Mouse (Mus musculus) MEL (cell line): ENCODE data around the gene Capn6. TPM values are rescaled to one million over a fixed set of nuclear protein-coding genes. Genes with fewer than 3 reads are reported as not detected.

ENCODE experiments used
- DNase-seq: peaks from one replicate; pipeline ENCODE4 v3.0.0; 2011; ENCODE audit warnings: low read depth, low spot score
- H3K27ac ChIP-seq: 2 replicates; pipeline ENCODE4 v1.5.1; 2012; ENCODE audit warnings: low read depth, mild to moderate bottlenecking, control low read depth, low read length, moderate library complexity; ENCODE audit not compliant: control insufficient read depth
- H3K27me3 ChIP-seq, 2 experiments: fragments of 150-350 bp in 1 of 2; sonication (generic) in 1 of 2; 2 replicates each; pipeline ENCODE4 v1.6.1; 2012; ENCODE audit warnings: low read length in 2 of 2, mild to moderate bottlenecking in 2 of 2, improper control_type of control experiment in 1 of 2, moderate library complexity in 1 of 2; ENCODE audit not compliant: insufficient read depth in 2 of 2, control insufficient read depth in 1 of 2
- H3K36me3 ChIP-seq, 2 experiments: 2 replicates each; pipeline ENCODE4 v1.6.1; 2012 to 2014; ENCODE audit warnings: low read length in 2 of 2, improper control_type of control experiment in 1 of 2, inconsistent platforms in 1 of 2, mild to moderate bottlenecking in 1 of 2; ENCODE audit not compliant: insufficient read depth in 2 of 2, control insufficient read depth in 1 of 2
- H3K4me1 ChIP-seq, 2 experiments: fragments of 150-350 bp in 1 of 2; sonication (generic) in 1 of 2; 2 replicates each; pipeline ENCODE4 v1.6.1; 2012; ENCODE audit warnings: low read length in 2 of 2, improper control_type of control experiment in 1 of 2, mild to moderate bottlenecking in 1 of 2; ENCODE audit not compliant: insufficient read depth in 2 of 2, control insufficient read depth in 1 of 2
- H3K4me3 ChIP-seq, 2 experiments: fragments of 150-350 bp in 1 of 2; sonication (generic) in 1 of 2; 2 replicates each; pipeline ENCODE4 v1.5.1; 2012; ENCODE audit warnings: low read depth in 2 of 2, low read length in 2 of 2, mild to moderate bottlenecking in 2 of 2, moderate library complexity in 2 of 2, control low read depth in 1 of 2, improper control_type of control experiment in 1 of 2; ENCODE audit not compliant: control insufficient read depth in 1 of 2, insufficient read depth in 1 of 2
- H3K79me2 ChIP-seq: 2 replicates; pipeline ENCODE4 v1.6.1; 2012; ENCODE audit warnings: mild to moderate bottlenecking, low read length, moderate library complexity; ENCODE audit not compliant: control insufficient read depth, poor library complexity, insufficient read depth
- H3K9ac ChIP-seq: 2 replicates; pipeline ENCODE4 v1.6.1; 2012; ENCODE audit warnings: low read depth, mild to moderate bottlenecking, control low read depth, low read length, moderate library complexity; ENCODE audit not compliant: control insufficient read depth, poor library complexity, severe bottlenecking
- H3K9me3 ChIP-seq: fragments of 150-350 bp; sonication (generic); replicated peaks from 2 replicates; pipeline ENCODE4 v1.6.1; 2012; ENCODE audit warnings: mild to moderate bottlenecking, low read length, improper control_type of control experiment, moderate library complexity; ENCODE audit not compliant: insufficient read depth
- CHD1 ChIP-seq: IDR thresholded peaks from 2 replicates; pipeline ENCODE4 v1.6.1; 2012; ENCODE audit warnings: low read depth, mild to moderate bottlenecking, inconsistent platforms, low read length, improper control_type of control experiment
- CTCF ChIP-seq, 3 experiments: IDR thresholded peaks in 2 of 3; conservative IDR thresholded peaks in 1 of 3; 2 replicates each; pipeline ENCODE4 v1.5.1; 2011 to 2012; ENCODE audit warnings: low read length in 3 of 3, low read depth in 2 of 3, mild to moderate bottlenecking in 2 of 3, improper control_type of control experiment in 1 of 3, inconsistent platforms in 1 of 3, mixed read lengths in 1 of 3, moderate library complexity in 1 of 3; ENCODE audit not compliant: control insufficient read depth in 1 of 3, insufficient read depth in 1 of 3, poor library complexity in 1 of 3, severe bottlenecking in 1 of 3
- E2F4 ChIP-seq: IDR thresholded peaks from 2 replicates; pipeline ENCODE4 v1.6.1; 2011; ENCODE audit warnings: low read depth, low read length, improper control_type of control experiment, borderline replicate concordance
- ELF1 ChIP-seq: IDR thresholded peaks from 2 replicates; pipeline ENCODE4 v1.6.1; 2014; ENCODE audit warnings: low read depth, mild to moderate bottlenecking, inconsistent platforms, low read length, improper control_type of control experiment, moderate library complexity
- EP300 ChIP-seq, 2 experiments: IDR thresholded peaks; 2 replicates each; pipeline ENCODE4 v1.6.1; 2011; ENCODE audit warnings: improper control_type of control experiment in 2 of 2, low read length in 2 of 2, low read depth in 1 of 2, mild to moderate bottlenecking in 1 of 2
- ETS1 ChIP-seq: IDR thresholded peaks from 2 replicates; pipeline ENCODE4 v1.6.1; 2012; ENCODE audit warnings: low read depth, mild to moderate bottlenecking, inconsistent platforms, low read length, improper control_type of control experiment, moderate library complexity
- GABPA ChIP-seq: IDR thresholded peaks from 2 replicates; pipeline ENCODE4 v1.6.1; 2012; ENCODE audit warnings: low read depth, mild to moderate bottlenecking, inconsistent platforms, low read length, improper control_type of control experiment, moderate library complexity
- GATA1 ChIP-seq: IDR thresholded peaks from 2 replicates; pipeline ENCODE4 v1.6.1; 2011; ENCODE audit warnings: low read depth, low read length, improper control_type of control experiment
- JUND ChIP-seq: IDR thresholded peaks from 2 replicates; pipeline ENCODE4 v1.6.1; 2011; ENCODE audit warnings: low read depth, mild to moderate bottlenecking, improper control_type of control experiment, low read length
- KAT2A ChIP-seq: conservative IDR thresholded peaks from 2 replicates; pipeline ENCODE4 v1.6.1; 2012; ENCODE audit warnings: low read depth, low read length, improper control_type of control experiment, inconsistent platforms
- MAFK ChIP-seq: IDR thresholded peaks from 2 replicates; pipeline ENCODE4 v1.6.1; 2011; ENCODE audit warnings: low read depth, mild to moderate bottlenecking, low read length, improper control_type of control experiment, borderline replicate concordance
- MAX ChIP-seq: IDR thresholded peaks from 2 replicates; pipeline ENCODE4 v1.6.1; 2011; ENCODE audit warnings: low read length, improper control_type of control experiment
- MAZ ChIP-seq: IDR thresholded peaks from 2 replicates; pipeline ENCODE4 v1.6.1; 2012; ENCODE audit warnings: low read depth, mild to moderate bottlenecking, inconsistent platforms, low read length, improper control_type of control experiment
- MEF2A ChIP-seq: IDR thresholded peaks from 2 replicates; pipeline ENCODE4 v1.6.1; 2014; ENCODE audit warnings: low read depth, mild to moderate bottlenecking, inconsistent platforms, low read length, improper control_type of control experiment; ENCODE audit not compliant: poor library complexity, insufficient replicate concordance, severe bottlenecking; ENCODE audit errors: extremely low read depth
- MXI1 ChIP-seq: IDR thresholded peaks from 2 replicates; pipeline ENCODE4 v1.6.1; 2011; ENCODE audit warnings: mild to moderate bottlenecking, low read depth, low read length, improper control_type of control experiment
- MYC ChIP-seq: IDR thresholded peaks from 2 replicates; pipeline ENCODE4 v1.6.1; 2011; ENCODE audit warnings: low read depth, mild to moderate bottlenecking, low read length, improper control_type of control experiment, moderate library complexity
- POLR2A ChIP-seq, 2 experiments: IDR thresholded peaks; 2 replicates each; pipeline ENCODE4 v1.6.1; 2011 to 2012; ENCODE audit warnings: low read length in 2 of 2, mild to moderate bottlenecking in 2 of 2, control low read depth in 1 of 2, improper control_type of control experiment in 1 of 2, low read depth in 1 of 2, moderate library complexity in 1 of 2; ENCODE audit not compliant: control insufficient read depth in 1 of 2, insufficient read depth in 1 of 2, poor library complexity in 1 of 2
- RAD21 ChIP-seq: IDR thresholded peaks from 2 replicates; pipeline ENCODE4 v1.6.1; 2011; ENCODE audit warnings: mild to moderate bottlenecking, low read depth, low read length, improper control_type of control experiment
- SIN3A ChIP-seq: IDR thresholded peaks from 2 replicates; pipeline ENCODE4 v1.6.1; 2012; ENCODE audit warnings: low read length, improper control_type of control experiment, inconsistent platforms
- TBP ChIP-seq: IDR thresholded peaks from 2 replicates; pipeline ENCODE4 v1.8.0; 2011; ENCODE audit warnings: low read depth, low read length, improper control_type of control experiment
- TCF12 ChIP-seq: IDR thresholded peaks from 2 replicates; pipeline ENCODE4 v1.6.1; 2014; ENCODE audit warnings: low read depth, mild to moderate bottlenecking, inconsistent platforms, low read length, improper control_type of control experiment, moderate library complexity
- USF1 ChIP-seq: IDR thresholded peaks from 2 replicates; pipeline ENCODE4 v1.6.1; 2014; ENCODE audit warnings: low read depth, mild to moderate bottlenecking, inconsistent platforms, low read length, improper control_type of control experiment, moderate library complexity
- USF2 ChIP-seq, 2 experiments: IDR thresholded peaks; 2 replicates each; pipeline ENCODE4 v1.6.1; 2011 to 2012; ENCODE audit warnings: improper control_type of control experiment in 2 of 2, low read length in 2 of 2, borderline replicate concordance in 1 of 2, inconsistent platforms in 1 of 2, low read depth in 1 of 2, mild to moderate bottlenecking in 1 of 2; ENCODE audit not compliant: insufficient read depth in 1 of 2
- ZMIZ1 ChIP-seq: IDR thresholded peaks from 2 replicates; pipeline ENCODE4 v1.6.1; 2012; ENCODE audit warnings: low read depth, mild to moderate bottlenecking, inconsistent platforms, low read length, improper control_type of control experiment, moderate library complexity
- polyA plus RNA-seq, 2 experiments: library from polyadenylated mRNA; stranded (reverse) in 1 of 2; unstranded in 1 of 2; fragments of >175 nt in 1 of 2; fragments of >200 nt in 1 of 2; gene quantifications; 2 replicates each; pipeline versions ENCODE4 v1.2.1 to v1.2.4; 2012; ENCODE audit warnings: low replicate concordance in 2 of 2, low read depth in 1 of 2; ENCODE audit not compliant: insufficient read length in 2 of 2, insufficient read depth in 1 of 2, missing spikeins in 1 of 2
- total RNA-seq: library from RNA; depleted of rRNA; stranded (reverse); fragments of 300-350 nt; gene quantifications from 2 replicates; pipeline ENCODE4 v1.2.3, GENCODE M21; 2012; rRNA removed

Capn6 gene
- total RNA-seq: not detected in 2 replicates
- not detected for polyA plus RNA-seq

DNA sequence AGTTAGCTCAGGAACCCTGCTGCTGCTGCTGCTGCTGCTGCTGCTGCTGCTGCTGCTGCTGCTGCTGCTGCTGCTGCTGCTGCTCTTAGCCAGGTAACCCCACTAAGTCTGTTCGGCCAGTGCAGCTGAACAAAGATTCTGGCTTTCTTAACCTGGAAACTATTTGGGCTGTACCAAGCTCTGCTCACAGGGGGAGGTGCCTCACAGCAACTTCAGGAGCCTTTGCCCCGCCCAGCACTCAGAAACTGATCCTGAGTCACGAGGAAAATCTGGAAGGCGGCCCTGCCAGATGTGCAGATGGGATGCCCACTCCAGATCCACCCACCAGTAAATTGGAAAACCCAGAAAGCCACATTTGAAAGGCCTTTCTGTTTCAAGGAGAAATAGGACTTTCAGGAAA, at the start of gene Capn6:
Gene Capn6 (minus strand): TSS at position 203 of the 400 bp plus-strand sequence.
- no peak for DNase-seq
- TF ChIP-seq MAFK (no peak), KAT2A (no peak), RAD21 (no peak), ELF1 (no peak), JUND (no peak), MAX (no peak), ETS1 (no peak), MYC (no peak), TBP (no peak), CHD1 (no peak), TCF12 (no peak)
- no peak within 1 kb of the TSS for H3K9ac ChIP-seq
- no peaks in the 10 kb centered on the region for H3K79me2 ChIP-seq
- H3K4me3 ChIP-seq: no peak within 1 kb of the TSS
- no peaks in the 10 kb centered on the region for H3K9me3 ChIP-seq
- no peak within 1 kb of the TSS for H3K27ac ChIP-seq
- H3K36me3 ChIP-seq: no peaks in the 10 kb centered on the region
- no peaks in the 10 kb centered on the region for H3K27me3 ChIP-seq
- H3K4me1 ChIP-seq: no peaks in the 10 kb centered on the region

GRCm38 (mm10) chrX:143867129-143867664, 40.0 kb upstream of the Capn6 start:
- Histone ChIP-seq H3K36me3 (no peaks in the 10 kb centered on the region), H3K9me3 (no peaks in the 10 kb centered on the region), H3K4me1 (no peaks in the 10 kb centered on the region), H3K27ac (no peak overlapping the region), H3K27me3 (no peaks in the 10 kb centered on the region), H3K4me3 (no peak overlapping the region), H3K79me2 (no peaks in the 10 kb centered on the region), H3K9ac (no peak overlapping the region)
- DNase-seq: no peak
- TF ChIP-seq SIN3A (no peak), EP300 (IDR thresholded peaks at IDR 0.05; ENCODE audit: low read depth in 1 of 2, low read length in 2 of 2) (no peak), USF1 (no peak), POLR2A (IDR thresholded peaks at IDR 0.05; ENCODE audit: control insufficient read depth in 1 of 2, insufficient read depth in 1 of 2, low read depth in 1 of 2, low read length in 2 of 2, poor library complexity in 1 of 2) (no peak), ZMIZ1 (no peak), E2F4 (no peak), GABPA (no peak), KAT2A (no peak), GATA1 (no peak), MEF2A (no peak), MAZ (no peak), ELF1 (no peak), MYC (no peak), TCF12 (no peak), MXI1 (no peak), CTCF (IDR thresholded peaks at IDR 0.05 in 2 of 3, conservative IDR thresholded peaks at IDR 0.05 in 1 of 3; ENCODE audit: control insufficient read depth in 1 of 3, insufficient read depth in 1 of 3, low read depth in 2 of 3, low read length in 3 of 3, poor library complexity in 1 of 3, severe bottlenecking in 1 of 3) (no peak), CHD1 (no peak), USF2 (IDR thresholded peaks at IDR 0.05; ENCODE audit: borderline replicate concordance in 1 of 2, insufficient read depth in 1 of 2, low read depth in 1 of 2, low read length in 2 of 2) (no peak)
